Mouse (Mus musculus) urinary bladder, adult 2 months (tissue): ENCODE results near the gene Zfp281. TPM values are rescaled to one million over a fixed set of nuclear protein-coding genes. Genes with fewer than 3 reads are reported as not detected.

Experiments used
- DNase-seq: peaks from one replicate; pipeline ENCODE4 v3.0.0; 2022; ENCODE audit warnings: low spot score
- polyA plus RNA-seq: library from polyadenylated mRNA; depleted of rRNA; stranded (reverse); fragments of >200 nt; gene quantifications from 2 replicates; pipeline ENCODE4 v1.2.3, GENCODE M21; 2012

Gene Zfp281
- polyA plus RNA-seq, 1 experiment = 8.5 TPM

- no peak for DNase-seq
These were observed 33.9 kb downstream of the Zfp281 start for GRCm38 (mm10) chr1:136658456-136659227.

- DNase-seq = no peak
These were observed 34.6 kb downstream of the Zfp281 start for GRCm38 (mm10) chr1:136659337-136659736.

- no peak for DNase-seq
These were observed 35.2 kb downstream of the Zfp281 start for GRCm38 (mm10) chr1:136659917-136660316.

- no peak for DNase-seq
These were observed 36.8 kb downstream of the Zfp281 start for GRCm38 (mm10) chr1:136661511-136661910.

DNA sequence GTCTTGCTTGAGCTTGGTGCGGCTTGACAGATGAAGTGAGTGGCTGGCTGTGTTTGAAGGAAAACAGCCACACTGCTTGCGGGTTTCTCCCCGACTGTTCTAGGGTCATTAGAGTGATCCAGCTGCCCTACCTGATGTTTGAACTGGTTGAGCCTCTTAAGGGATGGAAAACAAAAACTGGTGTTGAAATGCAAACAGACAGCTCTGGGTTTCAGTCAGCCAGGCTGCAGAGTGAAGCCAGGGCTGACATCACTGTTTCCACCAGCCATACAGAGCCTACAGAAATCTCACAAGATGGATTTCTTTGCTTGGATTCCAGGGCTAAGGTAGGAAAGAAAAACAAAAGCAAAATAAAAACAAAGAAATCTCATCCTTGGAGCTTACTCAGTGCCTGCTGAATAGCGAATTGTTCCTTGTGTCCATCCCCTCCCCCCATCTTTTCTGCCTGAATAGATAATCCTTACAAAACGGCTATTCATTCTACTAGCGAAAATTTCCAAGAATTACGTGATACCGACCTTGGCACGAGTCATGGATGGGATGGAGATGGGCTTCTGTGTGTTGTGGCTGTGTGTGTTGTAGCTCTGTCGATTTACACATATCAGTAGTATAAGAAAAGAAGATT lies 37.4 kb downstream of the Zfp281 start:
- DNase-seq = no peak

GRCm38 (mm10) chr1:136664921-136665582 lies 40.4 kb downstream of the Zfp281 start:
- DNase-seq = no peak

GRCm38 (mm10) chr1:136666513-136666912 lies 41.8 kb downstream of the Zfp281 start:
- DNase-seq = no peak

DNA sequence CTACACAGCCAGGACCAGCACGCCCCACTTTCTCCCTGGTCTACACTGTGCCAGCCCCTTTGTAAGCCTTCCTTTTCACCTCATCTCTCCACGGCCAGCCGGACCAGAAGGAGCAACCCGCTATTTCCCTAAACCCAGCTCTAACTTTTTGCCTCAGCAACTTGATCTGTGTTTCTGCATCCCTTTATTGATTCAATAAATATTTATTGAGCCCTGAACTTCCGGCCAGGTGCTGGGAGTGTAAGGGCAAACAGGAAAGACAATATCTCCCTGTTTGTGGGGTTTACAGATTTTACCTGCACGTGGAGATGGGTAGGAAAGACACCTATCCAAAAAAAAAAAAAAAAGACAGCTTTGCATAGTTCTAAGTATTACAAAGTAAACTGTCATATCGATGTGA lies 45.2 kb downstream of the Zfp281 start:
- no peak for DNase-seq

- DNase-seq = no peak
These were observed 45.7 kb downstream of the Zfp281 start for GRCm38 (mm10) chr1:136670421-136670820.

DNA sequence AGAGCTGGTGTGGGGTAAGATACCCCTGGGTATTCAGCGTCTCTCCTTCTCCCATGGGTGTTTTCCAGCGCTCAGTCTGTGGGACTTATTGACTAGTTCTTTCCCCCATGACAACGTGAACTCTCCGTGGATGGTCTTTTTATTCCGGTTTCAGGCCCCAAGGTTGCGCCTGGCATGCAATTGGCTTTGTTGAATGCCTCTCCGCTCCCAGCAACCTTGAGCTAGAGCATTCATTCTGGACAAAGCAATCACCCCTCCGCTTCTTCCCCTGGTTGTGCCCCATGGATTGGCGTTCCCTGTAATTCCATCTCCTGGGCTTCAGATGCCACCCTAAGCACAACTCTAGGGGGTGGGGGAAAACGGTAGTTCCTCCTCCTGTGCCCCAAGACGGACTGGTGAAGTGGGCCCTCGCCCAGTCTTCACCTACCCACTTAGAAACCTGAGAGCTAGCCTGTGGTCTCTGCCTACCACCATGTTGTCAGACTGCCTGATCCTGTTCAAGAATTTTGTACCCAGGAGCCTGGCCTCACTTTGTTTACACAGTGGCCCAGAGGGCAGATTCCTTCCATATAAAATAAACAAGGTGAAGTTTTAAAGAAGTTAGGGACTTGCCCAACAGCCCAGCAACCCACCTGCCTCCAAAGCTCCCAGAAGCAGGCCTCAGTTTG lies 47.2 kb downstream of the Zfp281 start:
- no peak for DNase-seq

DNA sequence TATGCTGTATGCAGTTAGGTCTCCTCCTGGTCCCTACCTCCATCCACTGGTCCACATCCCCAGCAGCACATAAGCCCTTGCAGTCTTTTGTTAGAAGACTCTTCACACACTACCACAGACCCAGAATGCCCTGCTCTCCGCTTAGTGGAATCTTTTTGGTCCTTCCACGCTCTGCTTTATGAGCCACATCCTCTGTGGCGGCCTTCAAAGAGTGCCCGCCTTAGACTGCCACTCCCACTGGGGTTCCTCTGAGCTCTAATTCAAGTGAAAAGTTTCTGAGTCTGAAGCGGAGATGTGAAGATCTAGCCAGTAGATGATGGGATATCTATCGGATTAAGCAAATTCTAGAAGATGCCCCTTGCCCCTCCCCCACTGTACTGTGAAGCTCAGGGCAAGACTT lies 47.9 kb downstream of the Zfp281 start:
- DNase-seq = no peak

DNA sequence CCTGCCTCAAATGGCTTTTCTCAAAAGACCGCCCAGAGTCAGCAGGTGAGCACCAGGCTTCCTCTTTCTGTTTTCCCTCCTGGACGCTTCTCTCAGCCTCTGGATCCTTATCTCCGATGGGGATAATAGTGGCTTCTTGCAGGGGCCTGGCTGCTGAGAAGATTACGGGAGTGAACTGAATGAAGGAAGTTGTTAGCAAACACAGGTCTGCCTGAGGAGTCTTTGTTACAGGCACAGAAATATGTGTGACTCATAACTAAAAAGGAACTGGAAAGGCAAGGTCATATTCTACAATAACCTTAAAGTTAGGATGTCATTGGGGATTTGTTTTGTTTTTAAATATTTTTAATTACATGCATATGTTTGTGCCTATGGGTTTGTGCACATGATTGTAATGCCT lies 48.6 kb downstream of the Zfp281 start:
- no peak for DNase-seq

DNA sequence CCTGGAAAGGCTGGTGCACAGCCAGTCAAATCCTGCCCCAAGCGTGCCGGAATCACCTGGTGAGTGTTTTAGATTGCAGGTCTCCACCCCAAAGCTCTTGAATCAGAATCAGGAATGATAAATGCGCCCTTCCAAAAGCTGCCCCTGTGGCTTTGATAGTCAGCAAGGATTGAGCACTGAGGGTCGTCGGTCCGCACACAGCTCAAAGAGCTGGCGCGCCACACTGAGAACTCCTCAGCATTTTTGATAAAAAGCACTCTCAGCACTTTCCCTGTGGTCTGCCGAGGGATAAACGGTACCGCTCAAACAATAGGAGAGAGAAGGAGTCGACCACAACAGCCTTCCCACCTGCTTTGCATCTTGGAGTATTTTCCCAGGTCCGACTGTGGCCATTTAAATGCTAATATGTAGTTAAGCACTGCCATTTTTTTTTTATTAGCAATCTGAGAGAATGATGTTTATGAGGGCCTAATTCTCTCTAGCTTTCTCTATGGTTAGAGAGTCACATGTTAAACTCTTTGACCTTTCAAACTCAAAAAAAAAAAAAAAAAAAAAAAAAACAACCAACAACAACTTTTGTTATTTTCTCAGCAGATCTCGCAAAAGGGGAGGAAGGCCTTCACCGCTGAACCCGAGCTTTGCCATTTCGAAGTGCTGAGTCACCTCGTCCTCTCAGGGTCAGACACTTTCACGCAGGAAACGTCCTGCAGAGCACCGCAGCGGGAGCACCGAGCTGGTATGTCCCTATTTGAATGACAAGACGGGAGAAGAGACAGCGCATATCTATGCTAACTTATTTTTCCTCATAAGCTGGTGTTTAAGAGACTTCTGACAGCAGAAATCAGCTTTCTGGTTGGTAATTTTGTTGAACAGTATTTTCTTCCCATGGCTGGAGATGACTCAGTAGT lies 50.1 kb downstream of the Zfp281 start:
- no peak for DNase-seq

GRCm38 (mm10) chr1:136675736-136676444 lies 51.2 kb downstream of the Zfp281 start:
- no peak for DNase-seq

DNA sequence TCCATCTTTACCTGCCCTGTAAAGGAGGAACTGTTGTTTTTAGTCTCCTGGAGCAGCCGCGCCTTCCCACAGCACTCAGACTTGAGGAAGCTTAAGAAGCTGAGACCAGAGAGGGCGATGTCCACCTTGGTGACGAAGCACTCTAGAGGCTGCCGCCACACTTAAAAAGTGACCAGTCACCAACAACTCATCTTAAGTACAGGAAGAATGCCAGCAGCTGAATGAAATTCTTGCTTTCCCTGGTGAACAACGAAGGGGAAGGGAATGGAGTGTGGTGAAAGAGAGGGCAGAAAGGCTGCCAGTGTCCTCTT lies 51.7 kb downstream of the Zfp281 start:
- no peak for DNase-seq

DNA sequence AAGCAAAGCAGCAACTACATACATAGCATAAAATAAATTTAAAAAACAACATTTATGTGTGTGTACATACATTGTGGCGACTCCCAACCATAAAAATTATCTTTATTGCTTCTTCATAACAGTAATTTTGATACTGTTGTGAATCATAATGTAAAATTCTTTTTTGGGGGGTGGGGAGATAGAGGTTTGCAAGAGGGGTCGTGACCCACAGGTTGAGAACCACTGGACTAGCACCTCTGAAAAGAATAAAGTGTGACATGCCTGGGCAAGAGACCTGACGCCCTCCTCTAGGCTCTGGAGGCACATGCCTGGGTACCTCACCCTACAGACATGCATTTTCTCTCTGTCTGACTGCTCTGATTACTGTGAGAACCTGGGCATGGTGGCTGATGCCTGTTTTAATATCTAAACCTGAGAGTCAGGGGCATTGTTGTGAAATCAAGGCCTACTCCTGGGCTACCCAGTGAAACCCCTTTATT lies 53.2 kb downstream of the Zfp281 start:
- no peak for DNase-seq

DNA sequence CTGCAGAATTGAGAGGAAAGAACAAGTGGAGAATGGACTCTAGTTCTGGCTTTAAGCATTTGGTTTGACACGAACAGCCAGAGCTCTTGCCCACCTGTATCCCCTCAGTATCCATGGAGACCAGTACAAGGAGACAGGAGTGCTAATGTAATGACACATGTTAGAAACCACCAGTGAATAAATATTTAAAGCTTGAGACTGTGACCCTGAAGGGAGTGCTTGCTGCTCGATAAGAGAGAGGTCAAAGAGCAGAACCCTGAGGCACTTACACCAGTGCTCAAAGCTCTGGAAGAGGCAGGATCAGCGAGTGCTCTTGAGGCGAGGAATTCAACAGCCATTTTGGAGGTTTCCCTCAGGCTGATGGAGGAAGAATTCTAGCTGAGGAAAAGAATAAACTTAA lies 54.1 kb downstream of the Zfp281 start:
- DNase-seq = no peak
